19 mouse cellular contexts compared by ENCODE assay signal in the genomic region with DNA sequence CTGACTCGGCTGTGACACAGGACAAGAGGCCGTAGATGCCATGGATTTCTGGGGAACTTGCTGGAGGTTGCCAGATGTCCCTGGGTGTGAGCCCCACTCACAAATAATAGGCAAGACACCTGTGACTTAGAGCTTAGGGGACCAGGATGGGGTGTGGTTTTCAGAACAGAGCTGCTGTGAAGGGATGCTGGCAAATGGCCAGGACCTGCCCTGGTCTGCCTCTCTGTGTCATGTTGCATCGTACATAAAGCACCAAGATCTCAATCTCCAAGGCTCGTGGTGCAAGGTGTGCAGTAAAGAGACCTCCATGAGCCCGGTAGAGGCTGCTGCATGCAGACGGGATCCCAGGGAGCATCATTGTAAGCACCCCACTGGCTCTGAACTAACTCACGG.
DNase-seq lines count a peak whose midpoint lies in the region; ATAC-seq and TF ChIP-seq lines count a peak whose summit lies in the region.
"Had no signal": no experiment of that assay in that cellular context is flagged by ENCODE, and none has a peak within 500 bp of the region (broad histone marks: within the 10 kb centered on the region; RNA-seq: fewer than 3 reads in every experiment).

No protein-coding gene starts in this region.

- H3K4me3 ChIP-seq in forebrain, embryonic 10.5 days: no peak overlapping the region
- H3K4me3 ChIP-seq in forebrain, embryonic 16.5 days (replicated peaks; ENCODE audit: low read length): no peak overlapping the region
- H3K4me3 ChIP-seq: forebrain, embryonic 12.5 days; hindbrain, embryonic 12.5 days; liver, embryonic 13.5 days had no signal

- H3K36me3 ChIP-seq in forebrain, embryonic 10.5 days (replicated peaks): no peaks in the 10 kb centered on the region
- H3K36me3 ChIP-seq in forebrain, embryonic 16.5 days (ENCODE audit: control insufficient read depth, insufficient read depth): no peaks in the 10 kb centered on the region
- H3K36me3 ChIP-seq: forebrain, embryonic 12.5 days; hindbrain, embryonic 12.5 days; liver, embryonic 13.5 days had no signal

- intact Hi-C loops in left cerebral cortex, postnatal 4 days (cut with DNase I): no loop called here

- H3K9me3 ChIP-seq in forebrain, embryonic 10.5 days: no peaks in the 10 kb centered on the region
- no peaks in the 10 kb centered on the region for H3K9me3 ChIP-seq in forebrain, embryonic 16.5 days (ENCODE audit: control insufficient read depth, low read length)
- H3K9me3 ChIP-seq: forebrain, embryonic 12.5 days; hindbrain, embryonic 12.5 days; liver, embryonic 13.5 days had no signal

- 85% methylated on average over 7 of the region's 7 CpGs for WGBS in forebrain, embryonic 10.5 days
- 68% methylated on average over 7 of the region's 7 CpGs for WGBS in forebrain, embryonic 16.5 days

- no peak for TF ChIP-seq POLR2A in brain, embryonic 14.5 days (IDR thresholded peaks at IDR 0.05; ENCODE audit: borderline replicate concordance, extremely low read depth, insufficient read depth, insufficient read length, poor library complexity, severe bottlenecking)

- no peak for TF ChIP-seq CTCF in brain, embryonic 14.5 days (IDR thresholded peaks at IDR 0.05; ENCODE audit: borderline replicate concordance, extremely low read depth, insufficient read depth, insufficient read length)

- 0 out of 2 replicates have a peak overlapping the region, but pooled peaks have one; percentile 17 for H3K27ac ChIP-seq in forebrain, embryonic 10.5 days
- no peak overlapping the region for H3K27ac ChIP-seq in forebrain, embryonic 16.5 days (ENCODE audit: low read length)
- H3K27ac ChIP-seq: forebrain, embryonic 12.5 days; hindbrain, embryonic 12.5 days; liver, embryonic 13.5 days; macrophage had no signal

- no peak for DNase-seq in forebrain, embryonic 10.5 days (ENCODE audit: extremely low spot score, low spot score)
- peak; percentile 24 for DNase-seq in left cerebral cortex, postnatal 4 days
- DNase-seq in left cerebral cortex, adult 8-10 months (ENCODE audit: low spot score in 2 of 2): no peak
- DNase-seq in thymus, postnatal 14 days: peak; percentile 32
- DNase-seq in thymus, postnatal 25 days: no peak
- DNase-seq in brain, embryonic 14.5 days (ENCODE audit: low read depth): peak; percentile 26
- DNase-seq: adrenal gland, adult 8-10 months; gastrocnemius, postnatal 10 days; kidney, adult 8-10 months; kidney, postnatal 14 days; liver, embryonic 13.5 days; lung, adult 2 months had no signal

- no peak overlapping the region for H3K9ac ChIP-seq in forebrain, embryonic 16.5 days (replicated peaks; ENCODE audit: low read depth, low read length)
- H3K9ac ChIP-seq: forebrain, embryonic 12.5 days; hindbrain, embryonic 12.5 days; liver, embryonic 13.5 days had no signal

- no peaks in the 10 kb centered on the region for H3K27me3 ChIP-seq in forebrain, embryonic 10.5 days (ENCODE audit: poor library complexity, severe bottlenecking)
- no peaks in the 10 kb centered on the region for H3K27me3 ChIP-seq in forebrain, embryonic 16.5 days (replicated peaks; ENCODE audit: control insufficient read depth, insufficient read depth, low read length)
- H3K27me3 ChIP-seq: forebrain, embryonic 12.5 days; hindbrain, embryonic 12.5 days; liver, embryonic 13.5 days had no signal

- H3K4me2 ChIP-seq in forebrain, embryonic 16.5 days (ENCODE audit: low read length): no peak overlapping the region
- H3K4me2 ChIP-seq: forebrain, embryonic 12.5 days; heart, embryonic 11.5 days; hindbrain, embryonic 12.5 days; liver, embryonic 13.5 days had no signal

- ATAC-seq in forebrain, embryonic 16.5 days: no peak
- ATAC-seq in granulocyte monocyte progenitor cell, adult 5-6 weeks (replicated peaks; ENCODE audit: poor library complexity, severe bottlenecking): no peak
- ATAC-seq: activated CD4-positive, CD25-positive, alpha-beta regulatory T cell, adult 4 months had no signal

- no peaks in the 10 kb centered on the region for H3K4me1 ChIP-seq in forebrain, embryonic 10.5 days
- peaks cover 5% of the 10 kb centered on the region for H3K4me1 ChIP-seq in forebrain, embryonic 16.5 days (replicated peaks; ENCODE audit: control insufficient read depth, insufficient read depth, low read length)
- H3K4me1 ChIP-seq: forebrain, embryonic 12.5 days; hindbrain, embryonic 12.5 days had no signal

Comparison
In these comparisons a context has a peak if more than half of its experiments do, and no peak if none do; other contexts are left out.
1. DNase-seq: peak in left cerebral cortex, postnatal 4 days (single experiment), thymus, postnatal 14 days (single experiment) and brain, embryonic 14.5 days (single experiment); none in forebrain, embryonic 10.5 days (single experiment), left cerebral cortex, adult 8-10 months (0 of 2) and thymus, postnatal 25 days (single experiment).